Mouse (Mus musculus): ENCODE measurements at regions not wholly inside any gene's neighbourhood (a gene's known extent, or its start where the extent isn't known, plus 50 kb on each side); places are given as distances from the start of the nearest gene placed in this dataset.
"Not testable (repeated sequence)": the region's sequence is repeated elsewhere in the genome, so short reads cannot be mapped to it uniquely, and the experiment has no call there.

- not testable (repeated sequence) for DNase-seq (ENCODE audit: low spot score in 2 of 2)
Observed at GRCm38 (mm10) chr5:109842186-109842978, 80.8 kb upstream of the Gm15446 start.

GRCm38 (mm10) chr5:109844236-109844635 lies 79.0 kb upstream of the Gm15446 start:
- DNase-seq (ENCODE audit: low spot score in 2 of 2): not testable (repeated sequence)

- DNase-seq (ENCODE audit: low spot score in 2 of 2): no peak
Observed at GRCm38 (mm10) chr5:109844753-109845186, 78.4 kb upstream of the Gm15446 start.

GRCm38 (mm10) chr5:109851225-109851624 lies 72.0 kb upstream of the Gm15446 start:
- DNase-seq (ENCODE audit: low spot score in 2 of 2): not testable (repeated sequence)

- DNase-seq (ENCODE audit: low spot score in 2 of 2): no peak
Observed at GRCm38 (mm10) chr5:109860402-109860801, 62.8 kb upstream of the Gm15446 start.

GRCm38 (mm10) chr5:109864517-109864916 lies 58.7 kb upstream of the Gm15446 start:
- not testable (repeated sequence) for DNase-seq (ENCODE audit: low spot score in 2 of 2)

- no peak for DNase-seq (ENCODE audit: low spot score in 2 of 2)
Observed at GRCm38 (mm10) chr5:109865628-109866027, 57.6 kb upstream of the Gm15446 start.

GRCm38 (mm10) chr5:109866337-109867126 lies 56.7 kb upstream of the Gm15446 start:
- DNase-seq (ENCODE audit: low spot score in 2 of 2): peak; percentile 84 to 89

GRCm38 (mm10) chr5:109867221-109867620 lies 56.0 kb upstream of the Gm15446 start:
- DNase-seq (ENCODE audit: low spot score in 2 of 2): not testable (repeated sequence)

Data from layer of hippocampus, postnatal 14 days (tissue).